Mouse (Mus musculus): ENCODE results near the gene Ipo11.

GRCm38 (mm10) chr13:106947583-106947982 lies 10.8 kb upstream of the Ipo11 start:
- TF ChIP-seq POLR2A (IDR thresholded peaks at IDR 0.05; ENCODE audit: control insufficient read depth, low read depth, low read length) (no peak), CTCF (IDR thresholded peaks at IDR 0.05; ENCODE audit: control insufficient read depth, insufficient read depth, insufficient replicate concordance, low read depth, low read length) (no peak)
